Mouse (Mus musculus) midbrain, embryonic 14.5 days (tissue): ENCODE data around the gene Npas3. TPM values are rescaled to one million over a fixed set of nuclear protein-coding genes. Genes with fewer than 3 reads are reported as not detected.

Source experiments
- ATAC-seq: fragments of 200-750 bp; cut with Nextera tagmentation; 2 replicates; pipeline ENCODE4 v1.8.0; 2017; ENCODE audit warnings: moderate number of reproducible peaks, moderate library complexity; ENCODE audit not compliant: low FRiP score, low TSS enrichment
- DNase-seq: peaks from one replicate; pipeline ENCODE4 v3.0.0-alpha.2; 2015
- H3K27ac ChIP-seq: fragments of 300-500 bp; sonication (generic); replicated peaks from 2 replicates; pipeline ENCODE4 v1.5.1; 2014; ENCODE audit warnings: mild to moderate bottlenecking, low read depth, low read length, moderate library complexity
- H3K27me3 ChIP-seq: fragments of 300-500 bp; sonication (generic); 2 replicates; pipeline ENCODE4 v1.6.1; 2014; ENCODE audit warnings: low read length, control low read depth, mixed read lengths; ENCODE audit not compliant: control insufficient read depth, insufficient read depth
- H3K36me3 ChIP-seq: fragments of 300-500 bp; sonication (generic); 2 replicates; pipeline ENCODE4 v1.6.1; 2014; ENCODE audit warnings: low read length, control low read depth; ENCODE audit not compliant: control insufficient read depth, insufficient read depth
- H3K4me1 ChIP-seq: fragments of 300-500 bp; sonication (generic); 2 replicates; pipeline ENCODE4 v1.6.1; 2014; ENCODE audit warnings: mild to moderate bottlenecking, antibody characterized with exemption, low read length, control low read depth; ENCODE audit not compliant: control insufficient read depth, insufficient read depth
- H3K4me2 ChIP-seq: fragments of 300-500 bp; sonication (generic); 2 replicates; pipeline ENCODE4 v1.6.1; 2014; ENCODE audit warnings: mild to moderate bottlenecking, low read length, moderate library complexity
- H3K4me3 ChIP-seq: fragments of 300-500 bp; sonication (generic); replicated peaks from 2 replicates; pipeline ENCODE4 v1.5.1; 2014; ENCODE audit warnings: low read depth, low read length
- H3K9ac ChIP-seq: fragments of 300-500 bp; sonication (generic); replicated peaks from 2 replicates; pipeline ENCODE4 v1.6.1; 2014; ENCODE audit warnings: mild to moderate bottlenecking, low read length, moderate library complexity
- H3K9me3 ChIP-seq: fragments of 300-500 bp; sonication (generic); 2 replicates; pipeline ENCODE4 v1.6.1; 2016; ENCODE audit warnings: low read length, control low read depth, mixed read lengths; ENCODE audit not compliant: control insufficient read depth
- WGBS: fragments of 180-500 bp; shearing (Covaris S2); extraction: QIAGEN DNeasy Blood & Tissue Kit; methylation state at CpG from one replicate; pipeline ENCODE4 v1.1.7; 2014; 5-methylcytosine and 5-hydroxymethylcytosine counted together
- polyA plus RNA-seq: library from polyadenylated mRNA; unstranded; fragments of >200 nt; fragmentation: Nextera tagmentation; extraction: Ambion mirVana; gene quantifications from 2 replicates; pipeline ENCODE4 v1.2.1, GENCODE M21; 2014

Npas3 gene
- polyA plus RNA-seq, 1 experiment from 2014 or later: 34.0 TPM

- WGBS: 91% methylated on average over 7 of the region's 7 CpGs
- no peak for DNase-seq
Measured at GRCm38 (mm10) chr12:53722156-53722555, 473.7 kb downstream of the Npas3 start.

GRCm38 (mm10) chr12:53722718-53723698 is 474.5 kb downstream of the Npas3 start:
- DNase-seq: no peak
- H3K27ac ChIP-seq: no peak overlapping the region
- no peaks in the 10 kb centered on the region for H3K36me3 ChIP-seq
- H3K9ac ChIP-seq: no peak overlapping the region
- 90% methylated on average over 15 of the region's 15 CpGs for WGBS
- no peaks in the 10 kb centered on the region for H3K9me3 ChIP-seq
- H3K4me2 ChIP-seq: no peak overlapping the region
- H3K27me3 ChIP-seq: no peaks in the 10 kb centered on the region
- ATAC-seq: no peak
- H3K4me3 ChIP-seq: no peak overlapping the region
- no peaks in the 10 kb centered on the region for H3K4me1 ChIP-seq

More at GRCm38 (mm10) chr12:53722156-53722555, 473.7 kb downstream of the Npas3 start:
- no peak overlapping the region for H3K4me3 ChIP-seq
- ATAC-seq: no peak
- H3K27me3 ChIP-seq: no peaks in the 10 kb centered on the region
- no peaks in the 10 kb centered on the region for H3K9me3 ChIP-seq
- no peaks in the 10 kb centered on the region for H3K36me3 ChIP-seq
- H3K4me1 ChIP-seq: no peaks in the 10 kb centered on the region
- H3K9ac ChIP-seq: no peak overlapping the region
- H3K4me2 ChIP-seq: no peak overlapping the region
- no peak overlapping the region for H3K27ac ChIP-seq

GRCm38 (mm10) chr12:53729275-53729674 is 480.8 kb downstream of the Npas3 start:
- H3K36me3 ChIP-seq: no peaks in the 10 kb centered on the region
- H3K4me1 ChIP-seq: no peaks in the 10 kb centered on the region
- no peak overlapping the region for H3K9ac ChIP-seq
- H3K4me2 ChIP-seq: no peak overlapping the region
- H3K9me3 ChIP-seq: no peaks in the 10 kb centered on the region
- no peak overlapping the region for H3K4me3 ChIP-seq
- no peaks in the 10 kb centered on the region for H3K27me3 ChIP-seq
- ATAC-seq (no peak), DNase-seq (no peak)
- no peak overlapping the region for H3K27ac ChIP-seq
- WGBS: 92% methylated on average over 5 of the region's 5 CpGs

GRCm38 (mm10) chr12:53738549-53739292 is 490.2 kb downstream of the Npas3 start:
- Histone ChIP-seq H3K4me2 (peak overlapping the region; percentile 24), H3K27ac (peak overlapping the region; percentile 57), H3K4me3 (no peak overlapping the region), H3K36me3 (no peaks in the 10 kb centered on the region), H3K27me3 (no peaks in the 10 kb centered on the region), H3K9me3 (no peaks in the 10 kb centered on the region), H3K9ac (no peak overlapping the region), H3K4me1 (peaks cover 16% of the 10 kb centered on the region)
- ATAC-seq (no peak; the same call in 1 of the 2 replicates), DNase-seq (peak; percentile 44)
- WGBS: 25% methylated on average over 16 of the region's 16 CpGs

- Histone ChIP-seq H3K36me3 (no peaks in the 10 kb centered on the region), H3K4me2 (no peak overlapping the region), H3K27me3 (no peaks in the 10 kb centered on the region), H3K4me3 (no peak overlapping the region), H3K27ac (no peak overlapping the region), H3K4me1 (peaks cover 10% of the 10 kb centered on the region), H3K9me3 (no peaks in the 10 kb centered on the region), H3K9ac (no peak overlapping the region)
- 59% methylated on average over 5 of the region's 5 CpGs for WGBS
- DNase-seq (peak; percentile 59), ATAC-seq (no peak)
Measured at GRCm38 (mm10) chr12:53746653-53747052, 498.2 kb downstream of the Npas3 start.

GRCm38 (mm10) chr12:53749375-53749774 is 500.9 kb downstream of the Npas3 start:
- no peak overlapping the region for H3K4me3 ChIP-seq
- no peak for ATAC-seq
- H3K4me2 ChIP-seq: no peak overlapping the region
- 57% methylated on average over 4 of the region's 4 CpGs for WGBS
- peaks cover 35% of the 10 kb centered on the region for H3K4me1 ChIP-seq
- no peak overlapping the region for H3K9ac ChIP-seq
- H3K27ac ChIP-seq: no peak overlapping the region
- H3K36me3 ChIP-seq: no peaks in the 10 kb centered on the region
- H3K9me3 ChIP-seq: no peaks in the 10 kb centered on the region
- H3K27me3 ChIP-seq: no peaks in the 10 kb centered on the region
- no peak for DNase-seq

- Histone ChIP-seq H3K27ac (peak overlapping the region; percentile 33), H3K9ac (no peak overlapping the region), H3K4me3 (no peak overlapping the region), H3K9me3 (no peaks in the 10 kb centered on the region), H3K36me3 (no peaks in the 10 kb centered on the region), H3K4me1 (peaks cover 39% of the 10 kb centered on the region), H3K4me2 (no peak overlapping the region), H3K27me3 (no peaks in the 10 kb centered on the region)
- WGBS: 64% methylated on average over 13 of the region's 13 CpGs
- DNase-seq: no peak
- no peak for ATAC-seq
Measured at GRCm38 (mm10) chr12:53752281-53753072, 504.0 kb downstream of the Npas3 start.

- H3K27me3 ChIP-seq: no peaks in the 10 kb centered on the region
- peak overlapping the region; percentile 33 for H3K27ac ChIP-seq
- H3K4me2 ChIP-seq: peak overlapping the region; percentile 37
- DNase-seq (peak; percentile 75), ATAC-seq (peak; percentile 70)
- H3K36me3 ChIP-seq: no peaks in the 10 kb centered on the region
- H3K4me1 ChIP-seq: peaks cover 39% of the 10 kb centered on the region
- WGBS: 6% methylated on average over 13 of the region's 13 CpGs
- no peaks in the 10 kb centered on the region for H3K9me3 ChIP-seq
- no peak overlapping the region for H3K9ac ChIP-seq
- no peak overlapping the region for H3K4me3 ChIP-seq
Measured at GRCm38 (mm10) chr12:53753368-53753937, 505.0 kb downstream of the Npas3 start.
